Mouse (Mus musculus) testis, adult 2 months (tissue): ENCODE measurements at regions not wholly inside any gene's neighbourhood (a gene's known extent, or its start where the extent isn't known, plus 50 kb on each side); places are given as distances from the start of the nearest gene placed in this dataset.
"Not testable (repeated sequence)": the region's sequence is repeated elsewhere in the genome, so short reads cannot be mapped to it uniquely, and the experiment has no call there.

Experiments
- H3K27ac ChIP-seq: fragments of 200-500 bp; 2 replicates; pipeline ENCODE4 v1.5.1; 2012; ENCODE audit warnings: low read depth, low read length; ENCODE audit not compliant: control insufficient read depth, insufficient read depth
- H3K27me3 ChIP-seq: fragments of 200-500 bp; 2 replicates; pipeline ENCODE4 v1.6.1; 2012; ENCODE audit warnings: mild to moderate bottlenecking, low read length, moderate library complexity; ENCODE audit not compliant: control insufficient read depth, insufficient read depth
- H3K36me3 ChIP-seq: fragments of 200-500 bp; 2 replicates; pipeline ENCODE4 v1.6.1; 2012; ENCODE audit warnings: mild to moderate bottlenecking, low read length; ENCODE audit not compliant: control insufficient read depth, insufficient read depth
- H3K4me1 ChIP-seq: fragments of 200-500 bp; 2 replicates; pipeline ENCODE4 v1.6.1; 2012; ENCODE audit warnings: low read length; ENCODE audit not compliant: control insufficient read depth, insufficient read depth
- H3K4me3 ChIP-seq: fragments of 200-500 bp; 2 replicates; pipeline ENCODE4 v1.5.1; 2012; ENCODE audit warnings: low read depth, mild to moderate bottlenecking, low read length, moderate library complexity, mixed read lengths; ENCODE audit not compliant: control insufficient read depth
- CTCF ChIP-seq: fragments of 200-500 bp; IDR thresholded peaks from 2 replicates; pipeline ENCODE4 v1.5.1; 2012; ENCODE audit warnings: low read depth, mild to moderate bottlenecking, inconsistent platforms, low read length, moderate library complexity; ENCODE audit not compliant: control insufficient read depth, insufficient read depth, insufficient replicate concordance
- POLR2A ChIP-seq: fragments of 200-500 bp; IDR thresholded peaks from 2 replicates; pipeline ENCODE4 v1.6.1; 2012; ENCODE audit warnings: low read depth, mild to moderate bottlenecking, inconsistent platforms, low read length, moderate library complexity; ENCODE audit not compliant: control insufficient read depth

DNA sequence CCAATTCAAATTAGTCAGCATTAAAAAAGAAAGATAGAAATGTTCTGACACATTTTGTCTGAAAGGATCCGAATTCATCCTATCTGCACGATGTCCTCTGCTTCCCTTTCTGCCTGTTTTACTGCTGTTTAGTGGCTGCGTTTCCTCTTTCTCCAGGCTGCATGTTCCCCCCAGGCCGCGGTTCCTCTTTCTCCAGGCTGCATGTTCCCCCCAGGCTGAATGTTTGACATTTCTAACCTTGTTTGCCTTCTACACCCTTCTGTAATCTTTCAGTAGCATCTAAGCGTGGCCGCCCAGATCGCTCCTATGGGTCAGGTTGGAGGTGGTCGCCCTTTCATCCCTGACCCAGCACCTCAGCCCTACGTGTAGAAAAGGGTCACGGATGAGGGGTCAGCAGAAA, 89.6 kb upstream of the Mdm1 start:
- Histone ChIP-seq H3K4me3 (no peak overlapping the region), H3K36me3 (no peaks in the 10 kb centered on the region), H3K27ac (no peak overlapping the region), H3K27me3 (no peaks in the 10 kb centered on the region), H3K4me1 (peaks cover 2% of the 10 kb centered on the region; the same call in 1 of the 2 replicates)
- TF ChIP-seq CTCF (no peak), POLR2A (no peak)

DNA sequence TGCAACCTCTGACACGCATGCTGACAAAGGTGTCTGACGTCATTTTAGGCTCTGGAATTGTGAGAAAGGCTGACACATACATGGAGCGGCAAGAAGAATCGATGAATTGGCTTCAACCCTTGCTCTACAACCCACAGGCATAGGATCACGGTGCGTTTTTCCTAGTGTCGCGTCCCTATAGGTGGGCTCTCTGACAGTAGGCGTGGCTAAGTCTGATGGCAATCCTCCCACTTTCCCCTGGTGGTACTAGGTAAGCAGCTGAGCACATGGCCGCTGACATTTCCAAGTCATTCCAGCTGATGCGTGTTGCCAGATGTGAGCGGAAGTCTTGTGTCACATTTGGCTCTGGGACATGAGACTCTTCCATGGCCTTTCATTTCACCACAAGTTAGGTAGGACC, 89.1 kb upstream of the Mdm1 start:
- Histone ChIP-seq H3K4me3 (no peak overlapping the region), H3K27me3 (no peaks in the 10 kb centered on the region), H3K36me3 (no peaks in the 10 kb centered on the region), H3K4me1 (peaks cover 2% of the 10 kb centered on the region; the same call in 1 of the 2 replicates), H3K27ac (no peak overlapping the region)
- TF ChIP-seq POLR2A (no peak), CTCF (no peak)

DNA sequence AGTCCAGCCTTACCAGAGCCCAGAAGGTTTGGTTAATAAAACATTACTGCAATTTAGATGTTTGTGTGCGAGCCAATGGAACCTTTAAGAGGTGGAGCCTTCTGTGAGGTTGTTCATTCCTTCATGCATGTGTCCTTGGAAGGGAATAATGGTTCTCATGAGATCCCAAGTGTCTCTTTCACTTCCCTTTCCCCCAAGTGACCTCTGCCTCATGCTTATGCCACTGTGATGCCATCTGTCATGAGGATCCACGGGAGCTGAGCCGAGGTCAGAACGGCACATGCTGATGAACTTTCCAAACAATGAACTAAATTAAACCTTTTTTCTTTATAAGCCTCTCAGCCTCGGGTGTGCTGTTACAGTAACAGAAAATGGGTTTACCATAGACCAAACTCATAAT, 88.6 kb upstream of the Mdm1 start:
- no peaks in the 10 kb centered on the region for H3K27me3 ChIP-seq
- H3K4me3 ChIP-seq = no peak overlapping the region
- H3K36me3 ChIP-seq = no peaks in the 10 kb centered on the region
- TF ChIP-seq POLR2A (no peak), CTCF (no peak)
- no peak overlapping the region for H3K27ac ChIP-seq
- H3K4me1 ChIP-seq = peaks cover 2% of the 10 kb centered on the region; the same call in 1 of the 2 replicates

DNA sequence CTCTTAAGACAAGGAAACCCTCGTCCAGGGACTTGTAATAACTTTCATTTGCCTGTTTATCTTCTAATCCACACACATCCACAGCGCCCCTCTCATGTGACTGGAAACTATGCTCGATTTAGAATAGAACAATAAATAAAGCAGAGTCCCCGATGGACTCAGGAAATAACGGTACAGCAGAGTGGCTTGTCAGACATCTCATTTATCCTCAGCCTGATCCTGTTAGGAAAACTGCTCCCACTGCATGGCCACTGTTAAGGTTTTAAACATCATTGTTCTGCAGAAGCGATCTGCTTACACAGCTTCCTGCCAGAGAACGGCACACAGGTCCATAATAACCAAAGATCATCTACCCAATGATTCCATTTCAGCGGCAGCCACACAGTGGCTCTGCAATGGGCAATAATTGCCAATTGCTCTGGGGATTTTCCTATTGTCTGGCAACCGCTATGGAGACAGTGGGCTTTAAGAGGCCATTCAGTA, 84.8 kb upstream of the Mdm1 start:
- no peaks in the 10 kb centered on the region for H3K36me3 ChIP-seq
- TF ChIP-seq CTCF = no peak
- TF ChIP-seq POLR2A = no peak
- H3K27ac ChIP-seq = no peak overlapping the region
- no peaks in the 10 kb centered on the region for H3K27me3 ChIP-seq
- H3K4me3 ChIP-seq = no peak overlapping the region
- peaks cover 2% of the 10 kb centered on the region; the same call in 1 of the 2 replicates for H3K4me1 ChIP-seq

DNA sequence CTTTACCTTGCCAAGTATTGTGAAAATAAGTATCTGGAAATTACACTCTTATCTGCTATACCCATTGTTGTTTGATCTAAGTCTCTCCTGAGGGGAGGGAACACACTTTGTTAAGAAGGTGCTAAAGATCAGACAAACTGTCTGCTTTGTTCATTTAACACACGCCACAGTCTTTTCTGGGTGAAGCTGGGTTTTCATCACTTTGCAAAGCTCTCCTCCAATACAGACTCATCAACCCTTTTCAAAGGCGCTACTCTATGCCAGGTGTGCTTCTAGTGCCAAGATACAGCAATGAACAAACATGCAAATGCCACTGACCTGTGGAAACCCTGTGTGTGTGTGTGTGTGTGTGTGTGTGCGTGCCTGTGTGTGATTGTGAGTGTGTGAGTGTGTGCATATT, 84.1 kb upstream of the Mdm1 start:
- H3K4me3 ChIP-seq = no peak overlapping the region
- no peaks in the 10 kb centered on the region for H3K27me3 ChIP-seq
- H3K36me3 ChIP-seq = no peaks in the 10 kb centered on the region
- no peak for TF ChIP-seq POLR2A
- TF ChIP-seq CTCF = no peak
- no peaks in the 10 kb centered on the region for H3K4me1 ChIP-seq
- H3K27ac ChIP-seq = no peak overlapping the region

DNA sequence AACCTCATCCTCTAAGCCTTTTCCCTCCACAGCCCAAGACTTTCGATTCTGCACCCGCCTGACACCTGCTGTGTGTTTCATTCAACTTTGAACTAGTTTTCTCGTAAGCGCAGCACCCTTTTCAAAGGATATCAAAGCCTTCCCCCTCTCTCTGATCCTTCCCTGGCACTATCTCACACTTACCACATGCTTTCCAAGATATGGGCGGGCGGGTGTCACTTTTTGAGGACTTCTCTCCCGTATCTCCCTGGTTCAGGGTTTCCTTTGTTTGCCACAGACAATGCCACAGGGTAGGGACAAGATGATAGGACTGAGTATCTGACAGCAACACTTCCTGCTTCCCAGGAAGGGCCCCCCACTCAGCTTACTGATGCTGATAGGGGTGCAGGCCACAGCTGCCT, 76.8 kb upstream of the Mdm1 start:
- Histone ChIP-seq H3K4me1 (no peaks in the 10 kb centered on the region), H3K4me3 (no peak overlapping the region), H3K27ac (no peak overlapping the region), H3K36me3 (no peaks in the 10 kb centered on the region), H3K27me3 (no peaks in the 10 kb centered on the region)
- TF ChIP-seq POLR2A = no peak
- no peak for TF ChIP-seq CTCF

DNA sequence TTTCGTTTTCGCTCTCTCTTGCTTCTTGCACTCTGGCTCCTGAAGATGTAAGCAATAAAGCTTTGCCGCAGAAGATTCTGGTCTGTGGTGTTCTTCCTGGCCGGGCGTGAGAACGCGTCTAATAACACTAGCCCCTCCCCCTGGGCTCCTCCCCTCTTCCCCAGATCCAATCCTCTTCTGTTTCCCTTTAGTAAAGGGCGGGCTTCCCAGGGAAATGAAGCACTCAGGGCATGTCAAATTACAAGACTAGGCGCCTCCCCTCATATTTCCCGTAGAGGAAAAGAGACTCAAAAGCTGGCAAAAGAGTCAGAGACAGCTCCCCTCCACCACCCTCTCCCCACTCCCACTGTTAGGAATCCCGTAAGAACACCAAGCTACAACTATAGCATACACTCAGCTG, 65.3 kb upstream of the Mdm1 start:
- not testable (repeated sequence) for H3K4me1 ChIP-seq, H3K27me3 ChIP-seq, H3K36me3 ChIP-seq, H3K4me3 ChIP-seq, H3K27ac ChIP-seq

DNA sequence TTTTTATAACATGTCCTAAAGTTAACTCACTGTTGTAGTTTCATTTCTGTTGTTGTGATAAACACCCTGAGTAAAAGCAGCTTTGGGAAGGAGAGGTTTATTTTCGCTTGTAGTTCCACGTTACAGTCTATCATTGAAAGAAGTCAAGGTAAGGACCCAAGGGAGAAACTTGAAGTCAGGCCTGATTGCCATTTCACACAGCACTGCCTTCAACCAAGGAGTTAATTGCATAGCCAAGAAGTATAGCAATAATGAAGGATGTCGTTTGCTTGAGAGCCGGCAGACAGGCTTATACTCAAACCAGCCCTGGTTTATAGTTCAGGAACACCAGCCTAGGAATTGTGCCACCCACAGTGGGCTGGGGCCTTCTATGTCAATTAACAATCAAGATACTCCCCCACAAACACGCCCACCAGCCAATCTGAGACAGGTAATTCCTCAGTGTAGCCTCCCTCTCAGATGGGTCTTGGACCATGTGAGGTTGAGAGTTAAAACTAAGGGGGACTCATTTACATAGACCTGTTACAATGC, 59.9 kb upstream of the Mdm1 start:
- Histone ChIP-seq H3K27ac (no peak overlapping the region), H3K36me3 (no peaks in the 10 kb centered on the region), H3K27me3 (no peaks in the 10 kb centered on the region), H3K4me1 (no peaks in the 10 kb centered on the region), H3K4me3 (no peak overlapping the region)
- TF ChIP-seq POLR2A = no peak
- no peak for TF ChIP-seq CTCF
